Mouse (Mus musculus): ENCODE data around the gene Tmem144. TPM values are rescaled to one million over a fixed set of nuclear protein-coding genes. Genes with fewer than 3 reads are reported as not detected.
A peak's percentile ranks its signal among the peaks of the same experiment; 100 is the strongest.

Tmem144 gene
- total RNA-seq (2022), result 10 to 100 TPM; 13.4 to 26.8 (median 15.3) TPM

DNA sequence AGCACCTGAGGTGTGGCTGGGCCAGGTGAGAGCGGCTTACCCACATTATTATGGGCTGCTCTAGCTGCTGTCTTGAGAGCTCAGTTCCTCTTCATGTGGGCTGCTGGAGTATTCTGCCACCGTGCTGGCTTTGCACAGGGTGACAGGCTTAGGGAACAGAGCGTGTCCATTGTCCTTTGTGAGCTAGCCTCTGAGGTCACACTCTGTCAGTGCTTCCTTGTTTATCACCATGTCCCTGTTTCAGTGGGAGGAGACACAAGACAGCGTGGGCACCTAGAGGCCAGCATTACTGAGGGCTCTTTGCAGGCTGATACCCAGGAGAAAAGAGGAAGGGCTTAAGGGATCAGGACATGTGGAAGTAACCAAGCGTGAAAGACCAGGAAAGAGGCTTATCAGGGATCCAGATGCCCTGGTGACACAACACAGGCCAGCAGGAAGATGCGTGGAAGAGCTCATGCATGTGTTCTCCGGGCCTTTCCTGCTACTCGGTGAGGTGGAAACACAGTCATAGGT lies at the start of gene Tmem144:
Gene Tmem144 (minus strand): TSS at position 120 of the 513 bp plus-strand sequence.
- DNase-seq (ENCODE audit: low spot score in 2 of 2), result peak in 1 of 2 experiments; percentile 58

- no peak for DNase-seq (ENCODE audit: low spot score in 2 of 2)
These were observed 49.2 kb upstream of the Tmem144 start for GRCm38 (mm10) chr3:79901734-79902133.

DNA sequence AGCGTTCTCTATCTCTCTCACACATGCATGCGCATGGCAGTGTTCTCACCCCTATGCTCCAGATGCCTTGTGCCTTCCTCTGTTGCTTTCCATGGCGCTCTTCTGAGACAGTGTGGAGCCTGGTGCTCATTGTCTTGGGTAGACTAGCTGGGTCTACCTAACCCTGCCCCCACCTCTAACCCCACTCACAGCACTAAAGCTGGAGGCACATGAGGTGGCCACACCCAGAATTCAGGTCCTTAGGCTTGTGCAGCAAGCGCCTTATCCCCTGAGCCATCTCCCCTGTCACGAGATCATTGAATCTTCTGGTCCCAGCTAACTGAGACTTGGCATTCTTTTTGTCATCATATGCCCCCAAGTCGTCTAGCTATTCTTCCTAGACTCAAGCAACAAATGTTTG lies 48.7 kb upstream of the Tmem144 start:
- no peak for DNase-seq (ENCODE audit: low spot score in 2 of 2)

DNA sequence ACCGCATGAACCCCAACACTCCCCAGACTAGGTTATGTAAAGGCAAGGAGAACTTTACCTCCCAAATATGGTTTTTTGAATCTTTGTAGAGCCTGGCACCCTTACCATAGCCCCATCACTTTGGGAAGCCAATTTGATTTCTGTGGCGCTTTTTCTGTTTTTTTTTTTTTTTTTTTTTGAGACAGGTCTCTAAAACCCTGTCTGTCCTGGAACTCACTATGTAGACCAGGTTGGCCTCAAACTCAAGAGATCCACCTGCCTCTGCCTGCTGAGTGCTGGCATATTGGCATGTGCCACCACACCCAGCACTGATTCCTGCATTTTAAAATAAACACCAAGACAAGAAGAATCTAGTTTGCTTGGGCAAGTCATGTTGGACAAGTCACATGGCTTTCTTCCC lies 47.9 kb upstream of the Tmem144 start:
- DNase-seq (ENCODE audit: low spot score in 2 of 2), result no peak

- no peak for DNase-seq (ENCODE audit: low spot score in 2 of 2)
These were observed 47.3 kb upstream of the Tmem144 start for GRCm38 (mm10) chr3:79899906-79900305.

DNA sequence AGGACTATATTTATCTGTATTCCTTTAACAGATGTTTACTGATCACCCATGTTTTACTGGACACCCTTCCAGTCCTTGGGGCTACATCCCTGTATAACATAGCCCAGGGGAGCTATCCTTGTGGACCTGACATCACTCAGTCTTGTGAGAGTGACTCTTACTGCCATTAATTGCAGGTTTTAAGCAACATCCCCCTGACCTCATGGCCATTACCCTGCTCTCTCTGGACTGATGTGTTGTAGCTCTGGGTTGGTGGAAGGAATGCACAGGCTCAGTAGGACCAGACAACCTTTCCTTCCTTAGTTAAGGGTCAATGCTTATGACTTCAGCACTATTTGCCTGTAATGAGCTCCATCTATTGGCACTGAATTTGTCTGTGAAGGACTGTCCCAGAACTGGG lies 45.9 kb upstream of the Tmem144 start:
- no peak for DNase-seq (ENCODE audit: low spot score in 2 of 2)

GRCm38 (mm10) chr3:79897534-79898370 lies 45.2 kb upstream of the Tmem144 start:
- DNase-seq (ENCODE audit: low spot score in 2 of 2), result peak in 1 of 2 experiments; percentile 22

- no peak for DNase-seq (ENCODE audit: low spot score in 2 of 2)
These were observed 35.4 kb upstream of the Tmem144 start for GRCm38 (mm10) chr3:79887966-79888365.

- DNase-seq (ENCODE audit: low spot score in 2 of 2), result no peak
These were observed 34.7 kb upstream of the Tmem144 start for GRCm38 (mm10) chr3:79887161-79887855.

GRCm38 (mm10) chr3:79886357-79887091 lies 34.0 kb upstream of the Tmem144 start:
- DNase-seq (ENCODE audit: low spot score in 2 of 2), result no peak

DNA sequence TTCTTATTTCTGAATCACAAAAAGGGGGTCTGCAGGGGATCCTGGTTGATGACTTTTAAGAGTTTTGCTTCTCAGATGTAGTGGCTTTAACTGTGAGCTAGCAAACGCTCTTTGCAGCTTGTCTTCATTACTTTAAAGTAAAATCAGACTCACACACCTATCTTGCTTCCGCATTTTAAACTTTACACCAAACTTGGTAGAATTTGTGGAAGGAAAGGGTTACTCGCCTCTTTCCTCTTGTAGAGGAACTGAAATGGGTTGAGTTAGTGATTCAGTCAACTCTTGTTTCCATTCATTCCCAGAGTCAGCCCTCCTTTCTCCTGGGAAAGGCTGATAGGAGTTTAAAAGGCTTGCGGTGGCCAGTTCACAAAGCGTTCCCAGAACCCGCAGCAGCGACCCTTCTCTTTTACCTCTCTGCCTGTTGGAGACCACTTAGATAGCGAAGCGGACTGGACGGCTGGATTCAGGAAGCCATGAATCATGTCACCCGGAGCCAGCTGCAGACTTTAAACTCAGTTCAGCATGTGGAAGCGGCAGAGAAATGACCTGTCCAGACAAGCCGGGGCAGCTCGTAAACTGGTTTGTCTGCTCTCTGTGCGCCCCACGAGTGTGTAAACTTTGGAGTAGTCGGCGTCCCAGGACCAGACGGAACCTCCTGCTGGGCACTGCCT lies 33.2 kb upstream of the Tmem144 start:
- no peak for DNase-seq (ENCODE audit: low spot score in 2 of 2)

GRCm38 (mm10) chr3:79884761-79885189 lies 32.2 kb upstream of the Tmem144 start:
- DNase-seq (ENCODE audit: low spot score in 2 of 2), result peak; percentile 30 to 34

GRCm38 (mm10) chr3:79884305-79884704 lies 31.7 kb upstream of the Tmem144 start, which contains the start of gene Fam198b:
Gene Fam198b (plus strand): TSS chr3:79884533.
- no peak for DNase-seq (ENCODE audit: low spot score in 2 of 2)

- peak; percentile 53 to 60 for DNase-seq (ENCODE audit: low spot score in 2 of 2)
These were observed 30.5 kb upstream of the Tmem144 start for GRCm38 (mm10) chr3:79883092-79883491.

GRCm38 (mm10) chr3:79881645-79882044 lies 29.1 kb upstream of the Tmem144 start:
- DNase-seq (ENCODE audit: low spot score in 2 of 2), result no peak

DNA sequence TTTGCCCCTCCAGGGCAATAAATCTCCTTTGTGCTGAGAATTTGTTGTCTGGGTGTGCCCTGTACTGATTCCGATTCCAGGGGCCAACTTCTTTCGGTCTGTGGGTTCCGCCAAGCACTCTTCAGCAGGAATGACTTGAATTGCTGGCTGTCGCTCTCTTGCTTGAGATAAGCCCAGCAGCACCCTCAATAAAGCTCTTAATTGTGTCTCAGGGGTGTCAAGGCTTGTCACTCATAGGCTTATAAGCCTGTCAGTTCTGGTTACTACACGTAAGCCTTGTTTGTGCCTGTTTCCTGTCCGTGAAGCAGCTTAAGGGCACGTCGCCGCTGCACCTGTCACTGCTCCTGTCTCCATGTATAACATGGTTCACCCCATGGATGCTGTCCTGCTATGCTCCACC lies 26.7 kb upstream of the Tmem144 start:
- no peak for DNase-seq (ENCODE audit: low spot score in 2 of 2)

DNA sequence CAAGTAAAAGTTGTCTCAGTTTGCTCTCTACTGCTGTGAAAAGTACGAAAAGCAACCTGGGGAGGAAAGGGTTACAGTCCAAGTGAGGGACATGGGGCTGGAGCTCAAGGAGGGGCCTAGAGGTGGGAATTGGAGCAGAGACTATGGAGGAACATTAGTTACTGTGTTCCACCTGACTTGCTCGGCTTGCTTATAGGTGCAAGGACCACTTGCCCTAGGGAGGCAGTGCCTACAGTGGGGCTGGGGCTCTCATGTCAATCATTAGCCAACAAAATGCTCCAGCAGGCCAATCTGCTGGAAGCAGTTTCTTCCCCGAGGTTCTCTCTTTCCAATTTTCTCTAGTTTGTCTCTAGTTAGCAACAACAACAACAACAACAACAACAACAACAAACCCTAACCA lies 25.8 kb upstream of the Tmem144 start:
- DNase-seq (ENCODE audit: low spot score in 2 of 2), result no peak

DNA sequence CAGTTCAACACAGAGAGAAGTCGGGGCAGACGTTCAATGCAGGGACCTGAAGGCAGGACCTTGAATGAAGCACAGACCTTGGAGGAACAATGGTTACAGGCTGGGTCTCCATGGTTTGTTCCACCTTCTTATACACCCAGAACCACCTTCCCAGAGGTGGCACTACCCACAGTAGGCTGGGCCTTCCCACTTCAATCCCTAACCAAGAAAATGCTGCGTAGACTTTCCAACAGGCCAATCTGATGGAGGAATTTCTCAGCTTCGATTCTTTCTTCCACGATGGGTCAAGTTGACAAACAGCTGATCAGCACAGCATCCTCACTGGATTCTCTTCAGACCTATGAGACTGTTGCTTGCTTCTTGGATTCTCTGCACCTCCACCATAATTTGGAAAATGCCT lies 22.9 kb upstream of the Tmem144 start:
- no peak for DNase-seq (ENCODE audit: low spot score in 2 of 2)

- peak in 1 of 2 experiments; percentile 62 for DNase-seq (ENCODE audit: low spot score in 2 of 2)
These were observed 14.6 kb upstream of the Tmem144 start for GRCm38 (mm10) chr3:79867121-79867709.

- no peak for DNase-seq (ENCODE audit: low spot score in 2 of 2)
These were observed 14.0 kb upstream of the Tmem144 start for GRCm38 (mm10) chr3:79866526-79866925.

DNA sequence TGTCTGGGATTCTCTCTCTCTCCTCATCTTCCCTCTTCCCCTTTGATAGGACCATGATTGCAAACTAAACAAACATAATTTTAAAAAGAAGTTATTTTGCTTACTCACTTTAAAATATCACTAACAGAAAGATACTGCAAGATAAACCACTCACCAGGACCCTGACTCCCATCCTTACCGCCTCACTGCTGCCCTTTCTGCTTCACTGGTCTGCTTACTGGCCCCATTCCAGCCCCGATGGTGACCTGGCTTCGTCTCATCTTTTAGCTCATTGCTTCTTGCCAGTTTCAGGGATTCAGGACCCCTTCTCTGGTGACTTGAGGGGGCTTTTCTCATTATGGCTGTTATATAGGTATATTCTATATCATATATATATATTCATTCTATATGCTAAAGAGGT lies 13.5 kb upstream of the Tmem144 start:
- no peak for DNase-seq (ENCODE audit: low spot score in 2 of 2)
